Mouse (Mus musculus): ENCODE measurements around the gene Pip5kl1.

- TF ChIP-seq GATA1 (IDR thresholded peaks at IDR 0.05; ENCODE audit: low read length) (peak; percentile 37; the same call in 1 of the 2 replicates), TAL1 (IDR thresholded peaks at IDR 0.05; ENCODE audit: low read length) (no peak)
Observed at GRCm38 (mm10) chr2:32534061-32534732, 40.4 kb upstream of the Pip5kl1 start.
